Mouse (Mus musculus) kidney, embryonic 14.5 days (tissue): ENCODE data around the gene Capn11. TPM values are rescaled to one million over a fixed set of nuclear protein-coding genes. Genes with fewer than 3 reads are reported as not detected.
A peak's percentile ranks its signal among the peaks of the same experiment; 100 is the strongest.

ENCODE experiments used
- ATAC-seq: fragments of 200-750 bp; cut with Nextera tagmentation; 2 replicates; pipeline ENCODE4 v1.8.0; 2017; ENCODE audit warnings: moderate number of reproducible peaks, mild to moderate bottlenecking, moderate TSS enrichment, moderate library complexity; ENCODE audit not compliant: low FRiP score, low TSS enrichment
- H3K27ac ChIP-seq: fragments of 300-500 bp; sonication (generic); 2 replicates; pipeline ENCODE4 v1.5.1; 2014; ENCODE audit warnings: low read depth, mild to moderate bottlenecking, low read length, moderate library complexity, mixed read lengths
- H3K27me3 ChIP-seq: fragments of 300-500 bp; sonication (generic); 2 replicates; pipeline ENCODE4 v1.6.1; 2014; ENCODE audit warnings: mild to moderate bottlenecking, low read length; ENCODE audit not compliant: control insufficient read depth, insufficient read depth
- H3K36me3 ChIP-seq: fragments of 300-500 bp; sonication (generic); 2 replicates; pipeline ENCODE4 v1.6.1; 2014; ENCODE audit warnings: low read length, mixed read lengths; ENCODE audit not compliant: control insufficient read depth, insufficient read depth
- H3K4me1 ChIP-seq: fragments of 300-500 bp; sonication (generic); 2 replicates; pipeline ENCODE4 v1.6.1; 2014; ENCODE audit warnings: low read length, mixed read lengths; ENCODE audit not compliant: control insufficient read depth, insufficient read depth
- H3K4me2 ChIP-seq: fragments of 300-500 bp; sonication (generic); replicated peaks from 2 replicates; pipeline ENCODE4 v1.6.1; 2014; ENCODE audit warnings: low read depth, mild to moderate bottlenecking, low read length
- H3K4me3 ChIP-seq: fragments of 300-500 bp; sonication (generic); 2 replicates; pipeline ENCODE4 v1.5.1; 2014; ENCODE audit warnings: mild to moderate bottlenecking, low read length
- H3K9ac ChIP-seq: fragments of 300-500 bp; sonication (generic); 2 replicates; pipeline ENCODE4 v1.6.1; 2014; ENCODE audit warnings: low read depth, mild to moderate bottlenecking, low read length, moderate library complexity
- H3K9me3 ChIP-seq: fragments of 300-500 bp; sonication (generic); 2 replicates; pipeline ENCODE4 v1.6.1; 2016; ENCODE audit warnings: low read length; ENCODE audit not compliant: control insufficient read depth
- WGBS: fragments of 180-500 bp; shearing (Covaris S2); extraction: QIAGEN DNeasy Blood & Tissue Kit; methylation state at CpG from one replicate; pipeline ENCODE4 v1.1.7; 2014; 5-methylcytosine and 5-hydroxymethylcytosine counted together
- polyA plus RNA-seq: library from polyadenylated mRNA; unstranded; fragments of >200 nt; fragmentation: Nextera tagmentation; extraction: Ambion mirVana; gene quantifications from 2 replicates; pipeline ENCODE4 v1.2.1, GENCODE M21; 2014

Gene Capn11
- polyA plus RNA-seq, 1 experiment from 2014 or later: not detected

DNA sequence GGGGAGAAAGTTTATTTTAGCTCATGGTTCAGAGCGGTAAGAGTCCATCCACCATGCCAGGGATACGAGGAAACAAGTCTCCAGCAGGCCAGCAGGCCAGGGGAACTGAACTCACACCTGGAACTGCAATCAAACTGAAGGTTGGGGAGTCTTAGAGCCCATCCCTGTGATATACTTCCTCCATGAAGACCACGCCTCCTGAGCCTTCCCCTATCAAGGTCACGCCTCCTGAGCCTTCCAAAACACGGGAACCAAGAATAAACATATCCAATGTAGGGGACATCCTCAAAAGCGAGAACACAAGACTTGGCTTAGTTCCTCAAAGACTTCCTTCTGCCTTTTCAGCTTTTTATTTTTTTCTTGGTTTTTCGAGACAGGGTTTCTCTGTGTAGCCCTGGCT is 46.2 kb downstream of the Capn11 start:
- H3K27ac ChIP-seq: no peak overlapping the region
- H3K4me3 ChIP-seq: no peak overlapping the region
- H3K4me2 ChIP-seq: no peak overlapping the region
- H3K9me3 ChIP-seq: no peaks in the 10 kb centered on the region
- ATAC-seq: no peak
- 86% methylated on average over 7 of the region's 7 CpGs for WGBS
- H3K9ac ChIP-seq: no peak overlapping the region
- H3K27me3 ChIP-seq: no peaks in the 10 kb centered on the region
- no peaks in the 10 kb centered on the region for H3K4me1 ChIP-seq
- no peaks in the 10 kb centered on the region for H3K36me3 ChIP-seq

DNA sequence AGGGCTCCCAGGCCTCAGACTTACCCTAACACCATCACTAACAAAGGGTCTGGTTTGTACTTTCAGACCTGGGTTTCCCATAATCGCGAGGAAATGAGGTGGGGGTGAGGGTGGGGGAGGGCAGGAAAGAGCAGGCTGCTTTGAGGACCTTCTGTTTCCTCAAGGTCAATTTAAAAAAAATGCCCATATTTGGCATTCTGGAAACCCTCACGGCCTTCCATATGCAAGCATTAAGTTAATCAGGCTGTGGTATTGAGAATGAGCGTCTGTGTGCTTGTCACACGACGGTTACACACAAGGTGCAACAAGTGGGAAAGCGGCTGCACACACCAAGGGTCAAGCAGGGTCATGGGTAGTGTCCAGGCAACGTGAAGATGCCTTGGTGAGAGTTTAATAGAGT is 47.1 kb downstream of the Capn11 start:
- H3K4me2 ChIP-seq: no peak overlapping the region
- H3K27me3 ChIP-seq: no peaks in the 10 kb centered on the region
- no peaks in the 10 kb centered on the region for H3K36me3 ChIP-seq
- H3K4me1 ChIP-seq: no peaks in the 10 kb centered on the region
- H3K9ac ChIP-seq: no peak overlapping the region
- no peak overlapping the region for H3K4me3 ChIP-seq
- no peaks in the 10 kb centered on the region for H3K9me3 ChIP-seq
- 82% methylated on average over 8 of the region's 8 CpGs for WGBS
- H3K27ac ChIP-seq: no peak overlapping the region
- ATAC-seq: no peak

GRCm38 (mm10) chr17:45610144-45610866 is 48.8 kb downstream of the Capn11 start:
- H3K27me3 ChIP-seq: no peaks in the 10 kb centered on the region
- no peaks in the 10 kb centered on the region for H3K36me3 ChIP-seq
- WGBS: 39% methylated on average over 5 of the region's 5 CpGs
- H3K9me3 ChIP-seq: no peaks in the 10 kb centered on the region
- no peaks in the 10 kb centered on the region for H3K4me1 ChIP-seq
- ATAC-seq: no peak
- no peak overlapping the region for H3K4me2 ChIP-seq
- peak overlapping the region; percentile 42 for H3K27ac ChIP-seq
- no peak overlapping the region for H3K9ac ChIP-seq
- H3K4me3 ChIP-seq: no peak overlapping the region

DNA sequence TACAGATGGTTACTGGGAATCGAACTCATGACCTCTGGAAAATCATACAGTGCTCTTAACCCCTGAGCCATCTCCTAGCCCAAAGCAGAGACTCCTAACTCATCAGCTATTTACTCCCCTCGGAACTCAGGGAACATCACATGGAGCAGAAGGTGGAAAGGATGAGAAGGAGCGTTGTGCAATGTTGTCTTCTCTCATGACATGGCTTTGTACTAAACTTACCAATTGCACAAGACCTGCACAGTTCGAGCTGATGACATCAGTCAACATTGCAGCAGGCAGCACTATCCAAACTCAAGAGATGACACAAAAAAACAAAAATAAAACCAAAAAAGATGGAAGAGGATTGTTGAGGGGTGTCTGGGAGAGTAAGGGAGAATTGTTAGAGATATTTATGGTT is 50.7 kb downstream of the Capn11 start:
- no peaks in the 10 kb centered on the region for H3K36me3 ChIP-seq
- no peaks in the 10 kb centered on the region for H3K4me1 ChIP-seq
- no peaks in the 10 kb centered on the region for H3K9me3 ChIP-seq
- no peak overlapping the region for H3K9ac ChIP-seq
- ATAC-seq: no peak
- no peak overlapping the region for H3K4me3 ChIP-seq
- no peaks in the 10 kb centered on the region for H3K27me3 ChIP-seq
- H3K27ac ChIP-seq: no peak overlapping the region
- WGBS: 86% methylated on average over 4 of the region's 4 CpGs
- H3K4me2 ChIP-seq: no peak overlapping the region

DNA sequence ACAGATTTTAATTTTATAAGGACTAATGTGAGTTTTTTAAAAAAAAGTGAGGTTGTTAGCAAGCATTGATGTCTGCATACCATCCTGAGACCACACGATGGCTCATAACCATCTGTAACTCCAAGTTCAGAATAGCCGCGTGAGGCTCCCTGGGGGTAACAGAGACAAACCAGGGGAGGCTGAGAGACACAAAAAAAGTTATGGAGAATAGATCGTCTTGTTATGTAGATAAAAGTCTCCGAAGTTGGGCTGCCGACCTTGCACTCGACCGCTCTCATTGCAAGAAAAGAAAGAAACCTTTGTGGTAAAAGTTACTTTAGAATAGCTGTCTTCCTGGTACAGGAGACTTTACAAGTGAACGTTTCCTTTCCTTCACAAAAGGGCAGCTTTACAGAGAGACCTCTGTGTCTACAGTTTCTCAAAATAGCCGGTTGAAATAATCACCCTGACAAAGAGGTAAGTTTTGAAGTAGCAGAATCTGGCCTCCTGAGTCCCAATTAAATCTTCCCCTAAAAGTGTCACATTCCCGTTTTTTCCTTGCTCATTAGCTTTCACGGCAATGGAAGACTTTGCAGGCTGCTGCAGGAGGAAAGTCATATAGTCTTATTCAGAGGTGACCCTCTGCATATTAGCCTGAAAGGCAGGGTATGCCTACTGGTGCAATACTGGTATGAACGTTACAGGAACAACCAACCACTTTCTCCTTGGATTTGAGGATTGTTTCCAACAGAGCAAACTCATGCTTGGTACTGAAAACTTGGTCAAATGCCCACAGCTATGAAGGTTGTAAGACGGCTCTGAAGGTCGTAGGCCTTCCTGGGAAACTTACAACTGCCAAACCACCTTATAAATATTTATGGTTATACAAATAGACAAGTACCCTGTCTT is 51.9 kb downstream of the Capn11 start:
- Histone ChIP-seq H3K36me3 (no peaks in the 10 kb centered on the region), H3K9me3 (no peaks in the 10 kb centered on the region), H3K9ac (no peak overlapping the region), H3K27ac (no peak overlapping the region), H3K4me3 (no peak overlapping the region), H3K4me1 (no peaks in the 10 kb centered on the region), H3K27me3 (no peaks in the 10 kb centered on the region), H3K4me2 (no peak overlapping the region)
- ATAC-seq: no peak
- 84% methylated on average over 15 of the region's 15 CpGs for WGBS

- Histone ChIP-seq H3K4me2 (no peak overlapping the region), H3K9me3 (no peaks in the 10 kb centered on the region), H3K27me3 (0 out of 2 replicates have a peak, but pooled peaks cover 4% of the 10 kb centered on the region), H3K9ac (no peak overlapping the region), H3K4me1 (peaks cover 13% of the 10 kb centered on the region; the same call in 1 of the 2 replicates), H3K27ac (no peak overlapping the region), H3K4me3 (no peak overlapping the region), H3K36me3 (no peaks in the 10 kb centered on the region)
- 87% methylated on average over 3 of the region's 3 CpGs for WGBS
- ATAC-seq: no peak
These were observed 56.1 kb downstream of the Capn11 start for GRCm38 (mm10) chr17:45602984-45603383.

DNA sequence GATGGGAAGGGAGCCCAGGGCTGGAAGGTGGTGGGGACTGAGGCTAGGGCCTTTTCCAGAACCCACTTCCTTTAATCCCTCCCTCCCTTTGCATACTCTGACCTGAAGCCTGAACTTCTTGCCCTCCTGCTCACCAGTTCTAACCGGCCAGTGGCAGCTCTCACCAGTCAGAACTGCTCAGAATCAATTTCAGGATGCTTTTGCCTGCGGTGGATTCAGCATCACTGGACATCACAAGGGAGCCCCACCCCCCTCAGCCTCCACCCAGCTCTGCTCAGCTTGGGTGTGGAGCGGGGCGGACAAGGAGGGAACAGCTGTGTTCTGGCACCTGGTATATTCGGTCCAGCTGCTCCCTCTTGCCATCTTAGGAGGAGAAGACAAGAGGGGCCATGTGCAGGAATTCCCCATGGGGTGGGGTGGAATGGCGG is 57.2 kb downstream of the Capn11 start, which contains the start of gene Mymx:
Mymx (minus strand) TSS at position 226 of the 428 bp plus-strand sequence.
- H3K9ac ChIP-seq: 0 out of 2 replicates have a peak within 1 kb of the TSS, but pooled peaks have one; percentile 8
- 0 out of 2 replicates have a peak within 1 kb of the TSS, but pooled peaks have one; percentile 21 for H3K4me2 ChIP-seq
- H3K4me1 ChIP-seq: peaks cover 15% of the 10 kb centered on the region; the same call in 1 of the 2 replicates
- peak; percentile 24; the same call in 1 of the 2 replicates for ATAC-seq
- WGBS: 41% methylated on average over 6 of the region's 6 CpGs
- no peak within 1 kb of the TSS for H3K27ac ChIP-seq
- H3K36me3 ChIP-seq: no peaks in the 10 kb centered on the region
- H3K27me3 ChIP-seq: 0 out of 2 replicates have a peak, but pooled peaks cover 4% of the 10 kb centered on the region
- H3K4me3 ChIP-seq: no peak within 1 kb of the TSS
- no peaks in the 10 kb centered on the region for H3K9me3 ChIP-seq

DNA sequence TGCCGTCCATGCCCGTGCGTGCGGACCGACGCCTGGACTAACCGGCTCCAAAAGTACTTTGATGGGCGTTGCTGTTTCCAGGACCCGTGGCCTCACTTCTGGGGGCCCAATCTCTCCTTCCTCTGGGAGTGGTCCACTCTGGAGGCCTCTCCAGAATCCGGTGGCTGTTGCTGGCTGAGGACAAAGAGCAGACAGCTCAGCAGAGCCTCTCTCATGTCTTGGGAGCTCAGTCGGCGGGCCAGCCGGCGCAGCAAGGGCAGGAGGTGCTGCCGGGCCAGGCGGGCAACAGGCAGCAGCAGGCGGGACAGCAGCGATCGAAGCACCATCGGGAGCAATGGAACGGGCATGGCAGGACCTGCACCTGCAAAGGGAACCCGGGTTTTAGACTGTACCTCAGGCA is 57.8 kb downstream of the Capn11 start:
- Histone ChIP-seq H3K4me3 (no peak overlapping the region), H3K4me1 (peaks cover 21% of the 10 kb centered on the region; the same call in 1 of the 2 replicates), H3K4me2 (0 out of 2 replicates have a peak overlapping the region, but pooled peaks have one; percentile 21), H3K27me3 (0 out of 2 replicates have a peak, but pooled peaks cover 4% of the 10 kb centered on the region), H3K9ac (0 out of 2 replicates have a peak overlapping the region, but pooled peaks have one; percentile 8), H3K36me3 (no peaks in the 10 kb centered on the region), H3K27ac (no peak overlapping the region), H3K9me3 (no peaks in the 10 kb centered on the region)
- WGBS: 19% methylated on average over 22 of the region's 22 CpGs
- ATAC-seq: no peak
